Mouse (Mus musculus) ES-Bruce4 (cell line): ENCODE results near the gene Wdr75. TPM values are rescaled to one million over a fixed set of nuclear protein-coding genes. Genes with fewer than 3 reads are reported as not detected.

Experiments used
- H3K27ac ChIP-seq: 2 replicates; pipeline ENCODE4 v1.5.1; 2012; ENCODE audit warnings: low read length, inconsistent platforms; ENCODE audit not compliant: insufficient read depth
- H3K27me3 ChIP-seq: 2 replicates; pipeline ENCODE4 v1.6.1; 2012; ENCODE audit warnings: mild to moderate bottlenecking, low read length, inconsistent platforms; ENCODE audit not compliant: control insufficient read depth, poor library complexity, insufficient read depth, severe bottlenecking
- H3K36me3 ChIP-seq: 2 replicates; pipeline ENCODE4 v1.6.1; 2012; ENCODE audit warnings: inconsistent platforms, mild to moderate bottlenecking, low read length, moderate library complexity; ENCODE audit not compliant: control insufficient read depth, poor library complexity, insufficient read depth, severe bottlenecking
- H3K4me1 ChIP-seq: one replicate; pipeline ENCODE4 v1.8.1; 2011; ENCODE audit warnings: low read length; ENCODE audit not compliant: control insufficient read depth, insufficient read depth
- H3K4me3 ChIP-seq: 2 replicates; pipeline ENCODE4 v1.5.1; 2011; ENCODE audit warnings: low read depth, mild to moderate bottlenecking, low read length
- H3K9ac ChIP-seq: 2 replicates; pipeline ENCODE4 v1.6.1; 2012; ENCODE audit warnings: low read depth, mild to moderate bottlenecking, inconsistent platforms; ENCODE audit not compliant: poor library complexity, severe bottlenecking
- H3K9me3 ChIP-seq: replicated peaks from 2 replicates; pipeline ENCODE4 v1.6.1; 2012; ENCODE audit warnings: mild to moderate bottlenecking, low read length, inconsistent platforms; ENCODE audit not compliant: control insufficient read depth, poor library complexity, insufficient read depth, severe bottlenecking
- CTCF ChIP-seq: IDR thresholded peaks from one replicate; pipeline ENCODE4 v1.8.1; 2011; ENCODE audit warnings: low read depth, low read length
- EP300 ChIP-seq: IDR thresholded peaks from 2 replicates; pipeline ENCODE4 v1.6.1; 2011; ENCODE audit warnings: low read depth, low read length; ENCODE audit not compliant: insufficient read depth
- POLR2A ChIP-seq: IDR thresholded peaks from one replicate; pipeline ENCODE4 v1.8.1; 2011; ENCODE audit warnings: low read length; ENCODE audit not compliant: insufficient read depth
- polyA plus RNA-seq: library from polyadenylated mRNA; stranded (reverse); fragments of >200 nt; gene quantifications from 2 replicates; pipeline ENCODE4 v1.2.4, GENCODE M21; 2011; ENCODE audit warnings: low read depth; ENCODE audit not compliant: missing spikeins, insufficient read depth, insufficient read length

Wdr75 gene
- 169 and 181 TPM in 2 replicates for polyA plus RNA-seq

DNA sequence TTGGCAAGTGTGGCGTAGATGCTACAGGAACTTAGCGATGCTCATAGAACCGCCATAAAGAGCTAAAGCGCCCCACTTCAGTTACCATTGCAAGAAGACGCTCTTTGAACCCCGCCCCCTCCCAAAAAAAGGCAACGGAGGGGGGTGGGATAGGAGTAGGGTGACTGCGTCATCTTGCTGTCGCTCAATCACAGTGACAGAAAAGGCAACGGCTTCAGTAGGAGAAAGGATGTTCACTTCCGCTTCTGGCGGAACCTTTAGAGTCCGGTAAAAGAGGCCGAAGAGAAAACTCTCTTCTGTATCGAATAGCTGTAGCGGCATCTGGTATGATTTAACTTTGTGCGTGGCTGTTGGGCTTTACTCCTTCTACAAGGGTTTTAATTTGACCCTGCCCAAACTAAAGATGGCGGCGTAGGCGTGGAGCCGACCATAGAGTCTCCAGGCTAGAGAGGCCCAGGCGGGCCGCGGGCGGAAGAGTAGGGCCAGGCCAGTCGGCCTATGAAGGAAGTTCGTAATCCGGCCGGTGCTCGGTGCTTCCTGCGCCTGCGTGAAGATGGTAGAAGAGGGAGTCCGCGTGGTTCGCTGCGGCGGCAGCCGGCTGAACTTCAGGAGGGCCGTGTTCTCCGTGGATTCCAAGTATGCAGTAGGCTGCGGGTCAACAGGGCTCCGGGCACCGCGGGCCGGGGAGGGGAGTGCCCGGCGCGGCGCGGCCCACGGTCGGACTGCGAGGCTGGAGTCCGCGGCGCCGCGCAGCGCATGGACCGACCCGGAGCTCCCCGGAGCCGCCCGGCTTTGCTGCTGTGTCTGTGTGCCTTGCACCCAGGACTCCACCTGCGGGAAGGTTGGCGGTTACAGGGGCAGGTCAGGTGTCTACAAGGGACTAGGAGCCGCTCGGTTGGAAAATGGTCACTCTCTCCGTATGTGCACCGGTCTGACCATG lies at the start of gene Wdr75:
Wdr75 (plus strand) TSS at position 198 of the 940 bp plus-strand sequence.
- H3K9me3 ChIP-seq = no peaks in the 10 kb centered on the region
- no peaks in the 10 kb centered on the region for H3K27me3 ChIP-seq
- H3K4me1 ChIP-seq = no peaks in the 10 kb centered on the region
- peak within 1 kb of the TSS; percentile 64; the same call in 1 of the 2 replicates for H3K27ac ChIP-seq
- TF ChIP-seq CTCF (no peak), EP300 (0 out of 2 replicates have a peak, but pooled peaks have one; percentile 29), POLR2A (peak; percentile 76)
- H3K4me3 ChIP-seq = peak within 1 kb of the TSS; percentile 99
- H3K36me3 ChIP-seq = peaks cover 25% of the 10 kb centered on the region
- peak within 1 kb of the TSS; percentile 92 for H3K9ac ChIP-seq

DNA sequence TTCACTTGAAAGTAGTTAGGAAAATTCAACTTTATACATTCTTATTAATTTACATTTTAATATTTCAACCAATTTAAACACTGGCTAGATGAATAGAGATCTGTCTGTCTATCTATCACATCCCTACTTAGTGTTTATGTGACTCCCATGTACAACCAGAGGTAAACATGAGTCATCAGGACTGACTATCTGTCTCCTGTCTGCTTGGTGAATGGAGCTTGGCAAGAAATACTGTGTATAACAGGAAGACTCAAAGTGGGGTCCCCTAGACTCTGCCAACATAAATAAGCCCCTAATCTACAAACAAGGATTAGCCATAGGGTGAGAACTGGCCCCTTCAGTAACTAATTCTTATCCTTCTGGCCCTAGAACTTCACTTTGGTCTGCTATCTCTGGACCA lies 39.1 kb upstream of the Wdr75 start:
- Histone ChIP-seq H3K9ac (no peak overlapping the region), H3K27ac (no peak overlapping the region), H3K9me3 (no peaks in the 10 kb centered on the region), H3K4me3 (no peak overlapping the region), H3K4me1 (no peaks in the 10 kb centered on the region), H3K36me3 (no peaks in the 10 kb centered on the region), H3K27me3 (no peaks in the 10 kb centered on the region)
- TF ChIP-seq POLR2A (no peak), EP300 (no peak), CTCF (no peak)

DNA sequence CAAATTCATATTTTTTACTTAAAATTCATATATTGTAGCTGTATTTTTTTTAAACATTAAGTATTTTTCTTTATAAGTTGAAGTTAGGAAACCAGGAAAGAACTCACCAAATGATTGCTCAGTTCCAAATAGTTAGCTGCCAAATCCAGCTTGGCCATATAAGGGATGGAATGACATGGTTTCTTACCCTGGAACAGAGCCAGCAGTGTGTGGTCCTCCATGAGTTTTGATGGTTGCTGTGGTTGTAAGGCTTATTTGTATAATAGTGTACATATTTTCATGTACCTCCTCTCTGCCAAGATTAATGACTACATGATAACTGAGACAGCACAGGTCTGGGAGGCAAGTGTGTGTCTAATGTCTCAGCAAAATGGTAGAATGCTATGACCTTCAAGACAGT lies 38.3 kb upstream of the Wdr75 start:
- Histone ChIP-seq H3K4me3 (no peak overlapping the region), H3K4me1 (no peaks in the 10 kb centered on the region), H3K27me3 (no peaks in the 10 kb centered on the region), H3K9ac (no peak overlapping the region), H3K27ac (no peak overlapping the region), H3K9me3 (no peaks in the 10 kb centered on the region), H3K36me3 (no peaks in the 10 kb centered on the region)
- TF ChIP-seq POLR2A = no peak
- TF ChIP-seq CTCF = no peak
- TF ChIP-seq EP300 = no peak

DNA sequence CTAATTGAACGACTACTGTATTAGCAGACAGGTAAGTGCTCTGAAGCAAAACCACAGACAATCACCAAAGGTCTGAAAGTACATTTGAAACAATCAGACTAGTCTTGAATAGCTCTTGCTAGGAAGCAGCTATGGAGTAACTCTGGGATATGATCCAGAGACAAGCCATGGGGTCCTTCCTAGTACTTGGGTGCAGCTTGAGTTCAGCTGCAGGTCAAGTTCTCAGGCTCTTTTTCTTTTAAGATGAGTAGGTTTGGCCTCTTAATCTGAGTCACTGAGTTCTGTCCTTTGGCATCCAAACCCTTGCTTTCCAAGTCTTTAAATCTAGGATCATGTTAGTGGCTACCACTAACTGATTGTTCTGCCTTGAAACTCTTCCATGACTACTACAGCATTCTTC lies 37.0 kb upstream of the Wdr75 start:
- Histone ChIP-seq H3K36me3 (no peaks in the 10 kb centered on the region), H3K4me3 (no peak overlapping the region), H3K27me3 (no peaks in the 10 kb centered on the region), H3K9me3 (no peaks in the 10 kb centered on the region), H3K4me1 (no peaks in the 10 kb centered on the region), H3K27ac (no peak overlapping the region), H3K9ac (no peak overlapping the region)
- no peak for TF ChIP-seq EP300
- TF ChIP-seq POLR2A = no peak

DNA sequence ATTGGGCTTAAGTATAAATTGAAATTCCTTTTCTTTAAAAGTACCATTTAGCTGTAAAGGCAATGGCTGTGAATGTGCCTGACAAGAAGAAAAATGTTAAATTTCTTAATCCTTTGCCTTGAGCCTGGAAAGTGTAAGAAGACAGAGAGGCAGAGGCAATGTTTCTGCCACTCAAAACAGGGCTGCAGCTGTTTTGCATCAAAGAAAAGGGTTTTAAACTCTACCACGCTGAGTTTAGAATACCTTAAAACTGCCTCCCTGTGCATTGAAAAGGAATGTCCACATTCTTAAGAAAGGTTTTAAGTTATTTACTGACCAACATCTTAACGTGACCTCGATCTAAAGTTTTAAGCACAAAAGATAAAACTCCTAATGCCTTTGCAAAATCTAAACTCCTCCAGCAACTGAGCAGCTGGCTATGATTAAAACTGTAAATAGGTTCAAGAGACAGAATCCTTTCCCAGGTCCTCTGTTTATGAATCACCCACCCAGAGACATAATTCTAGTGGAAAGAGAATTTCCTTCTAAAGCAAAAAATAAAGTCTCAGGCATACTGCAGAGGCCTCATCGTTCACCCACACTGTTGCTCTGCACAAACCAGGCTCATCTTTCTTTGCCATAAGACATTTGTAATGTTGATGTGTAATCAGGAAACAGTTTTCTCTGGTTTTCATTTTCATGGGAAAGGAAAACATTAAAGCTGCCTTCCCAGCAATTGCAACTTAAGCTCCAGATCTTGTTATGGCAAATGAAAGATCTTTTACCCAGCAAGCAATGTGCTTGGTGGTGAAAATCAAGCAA lies 34.1 kb upstream of the Wdr75 start:
- no peak overlapping the region for H3K27ac ChIP-seq
- H3K9ac ChIP-seq = no peak overlapping the region
- H3K27me3 ChIP-seq = no peaks in the 10 kb centered on the region
- H3K4me1 ChIP-seq = no peaks in the 10 kb centered on the region
- no peaks in the 10 kb centered on the region for H3K36me3 ChIP-seq
- H3K4me3 ChIP-seq = no peak overlapping the region
- H3K9me3 ChIP-seq = no peaks in the 10 kb centered on the region
- no peak for TF ChIP-seq EP300
- no peak for TF ChIP-seq CTCF
- no peak for TF ChIP-seq POLR2A
